Mouse (Mus musculus): ENCODE results near the gene Anxa6. TPM values are rescaled to one million over a fixed set of nuclear protein-coding genes. Genes with fewer than 3 reads are reported as not detected.

The Anxa6 gene
- total RNA-seq, 2 experiments from 2014 or later: 61.0 to 70.8 TPM

GRCm38 (mm10) chr11:55031991-55032280, 1.3 kb downstream of the Anxa6 start:
- ATAC-seq (replicated peaks; ENCODE audit: poor library complexity, severe bottlenecking): 0 out of 2 replicates have a peak, but pooled peaks have one; percentile 8

- peak; percentile 38 for ATAC-seq (replicated peaks; ENCODE audit: poor library complexity, severe bottlenecking)
Observed at GRCm38 (mm10) chr11:55031211-55031990, 1.8 kb downstream of the Anxa6 start.

- ATAC-seq (replicated peaks; ENCODE audit: poor library complexity, severe bottlenecking): no peak
Observed at GRCm38 (mm10) chr11:55028509-55028908, 4.7 kb downstream of the Anxa6 start.

DNA sequence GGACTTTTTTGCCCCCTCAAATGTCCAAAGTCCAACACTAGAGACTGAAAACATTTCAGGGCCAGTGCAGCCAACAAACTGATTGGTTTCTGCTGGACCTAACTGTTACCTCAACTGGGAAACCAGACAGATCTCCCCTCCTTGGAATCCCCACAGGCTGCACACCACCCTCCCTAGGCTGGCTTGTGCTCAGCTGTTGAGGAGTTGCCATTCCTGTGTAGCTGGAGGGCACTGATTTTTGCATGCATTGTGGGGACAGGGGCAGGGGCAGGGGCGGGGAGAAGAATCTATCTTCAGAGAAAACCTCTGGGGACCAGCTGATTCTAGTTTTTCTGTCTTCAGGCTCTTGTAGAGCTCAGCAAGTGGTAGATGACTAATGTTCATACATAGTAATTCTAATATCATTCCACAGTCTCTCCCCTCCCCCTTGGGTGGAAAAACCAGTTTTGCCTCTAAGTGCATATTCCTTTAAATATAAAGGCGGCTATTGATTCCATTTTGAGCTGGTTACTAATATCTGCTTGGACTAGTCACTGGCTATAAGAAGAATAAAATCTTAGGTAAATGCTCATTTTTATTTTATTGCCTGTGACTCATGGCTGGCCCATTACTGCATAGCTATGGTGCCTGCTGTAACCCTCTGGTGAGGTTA, 5.9 kb downstream of the Anxa6 start:
- ATAC-seq (replicated peaks; ENCODE audit: poor library complexity, severe bottlenecking): no peak

GRCm38 (mm10) chr11:55025896-55026295, 7.3 kb downstream of the Anxa6 start:
- ATAC-seq (replicated peaks; ENCODE audit: poor library complexity, severe bottlenecking): no peak

DNA sequence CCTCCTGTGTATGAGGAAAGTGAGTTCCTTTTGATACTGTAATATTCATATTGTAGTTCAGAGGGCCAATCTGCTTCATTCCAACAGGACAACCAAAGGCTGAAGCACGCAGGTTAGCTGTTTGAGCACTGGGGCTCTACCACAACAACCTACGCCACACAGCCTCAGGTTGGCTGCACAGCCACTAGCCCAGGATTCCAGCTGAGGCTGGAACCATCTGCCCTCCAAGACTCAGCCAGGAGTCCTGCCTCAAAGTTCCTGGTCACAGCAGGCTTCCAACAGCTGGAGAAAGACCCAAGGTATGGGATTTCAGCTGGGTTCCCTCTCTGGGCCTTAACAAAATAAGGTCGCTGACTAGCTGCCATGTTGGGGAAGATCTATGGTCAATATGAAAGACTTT, 9.7 kb downstream of the Anxa6 start:
- ATAC-seq (replicated peaks; ENCODE audit: poor library complexity, severe bottlenecking): no peak

GRCm38 (mm10) chr11:55023049-55023564, 10.1 kb downstream of the Anxa6 start:
- peak; percentile 79 for ATAC-seq (replicated peaks; ENCODE audit: poor library complexity, severe bottlenecking)

- 0 out of 2 replicates have a peak, but pooled peaks have one; percentile 3 for ATAC-seq (replicated peaks; ENCODE audit: poor library complexity, severe bottlenecking)
Observed at GRCm38 (mm10) chr11:55022508-55022907, 10.7 kb downstream of the Anxa6 start.

GRCm38 (mm10) chr11:55021859-55022258, 11.4 kb downstream of the Anxa6 start:
- ATAC-seq (replicated peaks; ENCODE audit: poor library complexity, severe bottlenecking): no peak

DNA sequence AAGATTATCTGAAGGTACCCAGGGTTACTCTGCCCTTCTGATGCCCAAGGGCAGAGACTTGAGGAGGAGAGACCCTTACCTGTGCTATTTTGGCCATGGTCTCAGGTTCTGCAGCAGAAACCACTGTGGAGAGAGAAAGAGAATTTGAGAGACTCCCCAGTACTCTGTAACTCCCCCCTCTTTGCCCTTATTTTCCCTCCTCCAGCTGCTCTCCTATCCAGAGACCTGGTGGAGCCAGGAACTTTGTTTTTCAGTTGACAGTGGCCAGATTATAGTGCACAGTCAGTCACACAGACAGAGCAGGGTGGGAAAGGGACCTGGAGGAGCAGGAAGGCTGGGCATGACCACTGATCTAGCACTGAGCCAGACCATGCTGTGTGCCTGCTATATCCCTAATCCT, 11.8 kb downstream of the Anxa6 start:
- no peak for ATAC-seq (replicated peaks; ENCODE audit: poor library complexity, severe bottlenecking)

DNA sequence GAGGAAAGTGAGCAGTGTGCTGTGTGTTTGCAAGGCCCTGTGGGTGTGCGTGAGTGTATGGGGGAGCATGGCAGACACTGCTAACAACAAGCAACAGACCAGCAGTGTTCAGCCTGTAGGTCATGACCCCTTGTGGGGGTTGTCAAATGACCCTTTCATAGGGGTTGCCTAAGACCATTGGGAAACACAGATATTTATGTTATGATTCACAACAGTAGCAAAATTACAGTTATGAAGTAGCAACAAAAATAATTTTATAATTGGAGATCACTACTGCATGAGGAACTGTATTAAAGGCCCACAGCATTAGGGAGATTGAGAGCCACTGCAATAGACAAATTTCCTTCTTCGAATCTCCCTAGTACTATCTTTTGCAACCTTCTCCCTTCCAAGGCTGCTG, 13.5 kb downstream of the Anxa6 start:
- ATAC-seq (replicated peaks; ENCODE audit: poor library complexity, severe bottlenecking): no peak

- no peak for ATAC-seq (replicated peaks; ENCODE audit: poor library complexity, severe bottlenecking)
Observed at GRCm38 (mm10) chr11:55018034-55018433, 15.2 kb downstream of the Anxa6 start.

- ATAC-seq (replicated peaks; ENCODE audit: poor library complexity, severe bottlenecking): no peak
Observed at GRCm38 (mm10) chr11:55017201-55017600, 16.0 kb downstream of the Anxa6 start.

- no peak for ATAC-seq (replicated peaks; ENCODE audit: poor library complexity, severe bottlenecking)
Observed at GRCm38 (mm10) chr11:55016758-55017157, 16.5 kb downstream of the Anxa6 start.

GRCm38 (mm10) chr11:55015831-55016241, 17.4 kb downstream of the Anxa6 start:
- no peak for ATAC-seq (replicated peaks; ENCODE audit: poor library complexity, severe bottlenecking)

DNA sequence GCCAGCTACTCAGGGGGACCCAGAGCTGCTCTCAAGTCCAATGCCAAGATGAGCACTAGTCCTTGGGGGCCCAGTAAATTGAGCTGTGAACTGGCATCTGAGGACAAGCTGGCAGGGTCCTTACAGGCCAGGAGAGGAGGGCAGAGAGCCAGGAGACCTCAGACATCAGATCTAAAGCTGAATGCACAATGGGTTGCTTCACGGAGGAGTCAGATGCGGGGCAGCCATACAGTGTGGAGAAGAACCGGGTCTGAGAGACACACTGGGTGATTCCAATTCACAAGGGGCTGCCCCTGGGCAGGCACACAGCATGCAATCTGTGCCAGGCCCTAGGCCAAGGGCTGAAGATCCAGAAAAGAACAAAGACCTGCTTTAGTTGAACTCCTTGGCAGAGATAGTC, 18.0 kb downstream of the Anxa6 start:
- ATAC-seq (replicated peaks; ENCODE audit: poor library complexity, severe bottlenecking): no peak

DNA sequence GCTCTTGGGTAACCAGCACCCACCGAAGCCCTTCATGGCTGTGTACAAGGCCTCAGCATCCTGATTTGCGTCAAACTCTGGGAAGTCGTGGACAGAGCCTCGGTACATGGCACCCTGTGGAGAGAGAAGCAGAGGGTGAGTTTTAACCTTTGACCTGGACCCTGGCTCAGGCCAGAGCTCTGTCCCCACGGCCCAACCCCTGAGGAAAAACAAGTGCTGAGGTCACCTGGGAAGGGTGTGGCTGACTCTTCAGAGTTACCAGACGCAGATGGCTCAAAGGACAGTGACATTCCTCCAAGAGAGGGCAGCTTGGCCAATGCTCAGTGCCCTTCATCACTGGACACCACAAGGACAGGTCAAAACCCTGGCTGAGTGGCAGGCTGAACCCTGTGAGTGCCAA, 19.4 kb downstream of the Anxa6 start:
- no peak for ATAC-seq (replicated peaks; ENCODE audit: poor library complexity, severe bottlenecking)

GRCm38 (mm10) chr11:55012551-55013521, 20.4 kb downstream of the Anxa6 start:
- peak; percentile 81 for ATAC-seq (replicated peaks; ENCODE audit: poor library complexity, severe bottlenecking)

DNA sequence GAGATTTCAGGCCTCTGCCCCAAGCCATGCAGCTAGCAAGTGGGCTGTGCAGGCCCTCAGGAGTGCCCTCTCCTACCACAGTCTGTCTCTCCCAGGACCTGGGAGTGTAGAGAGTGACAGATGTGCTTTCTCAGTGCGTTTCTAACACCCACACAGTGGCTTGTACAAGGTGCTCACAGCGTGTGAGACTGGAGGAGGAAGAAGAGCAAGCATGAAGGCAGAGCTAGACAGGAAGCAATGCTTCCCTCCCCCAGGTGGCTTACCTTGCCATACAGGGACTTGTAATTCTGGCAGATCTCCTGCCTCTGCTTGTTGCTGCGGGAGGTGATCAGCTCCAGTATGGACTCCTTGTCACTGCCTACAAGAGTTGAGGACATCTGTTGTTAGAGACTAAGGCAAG, 21.8 kb downstream of the Anxa6 start:
- no peak for ATAC-seq (replicated peaks; ENCODE audit: poor library complexity, severe bottlenecking)

GRCm38 (mm10) chr11:55008230-55008629, 25.0 kb downstream of the Anxa6 start:
- peak; percentile 71 for ATAC-seq (replicated peaks; ENCODE audit: poor library complexity, severe bottlenecking)

DNA sequence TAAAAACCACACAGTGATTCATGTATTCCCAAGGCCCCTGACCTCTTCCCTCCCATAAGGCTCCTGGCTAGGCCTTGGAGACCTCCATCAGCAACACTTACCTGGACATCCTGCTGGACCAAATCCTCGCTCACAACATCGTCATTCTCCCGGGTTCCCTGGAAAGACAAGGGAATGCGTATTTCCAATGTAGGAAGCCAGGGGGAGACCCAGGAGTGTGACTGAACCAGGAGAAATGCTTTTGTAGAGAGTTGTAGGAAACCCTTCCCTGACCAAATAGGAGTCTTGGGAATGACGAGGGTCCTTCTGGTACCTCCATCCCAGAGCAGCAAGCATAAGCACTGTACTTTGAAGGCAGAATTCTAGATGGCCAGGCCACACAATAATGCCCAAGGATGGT, 27.6 kb downstream of the Anxa6 start:
- no peak for ATAC-seq (replicated peaks; ENCODE audit: poor library complexity, severe bottlenecking)

Data from granulocyte monocyte progenitor cell, adult 5-6 weeks (primary cell).